Mouse (Mus musculus): Measurements from ENCODE around the gene Msh5. TPM values are rescaled to one million over a fixed set of nuclear protein-coding genes. Genes with fewer than 3 reads are reported as not detected.
A peak's percentile ranks its signal among the peaks of the same experiment; 100 is the strongest.

Gene Msh5
- under 1 TPM in 1 of 2 experiments, not detected in 1; 0.66 TPM for total RNA-seq (2021)

DNA sequence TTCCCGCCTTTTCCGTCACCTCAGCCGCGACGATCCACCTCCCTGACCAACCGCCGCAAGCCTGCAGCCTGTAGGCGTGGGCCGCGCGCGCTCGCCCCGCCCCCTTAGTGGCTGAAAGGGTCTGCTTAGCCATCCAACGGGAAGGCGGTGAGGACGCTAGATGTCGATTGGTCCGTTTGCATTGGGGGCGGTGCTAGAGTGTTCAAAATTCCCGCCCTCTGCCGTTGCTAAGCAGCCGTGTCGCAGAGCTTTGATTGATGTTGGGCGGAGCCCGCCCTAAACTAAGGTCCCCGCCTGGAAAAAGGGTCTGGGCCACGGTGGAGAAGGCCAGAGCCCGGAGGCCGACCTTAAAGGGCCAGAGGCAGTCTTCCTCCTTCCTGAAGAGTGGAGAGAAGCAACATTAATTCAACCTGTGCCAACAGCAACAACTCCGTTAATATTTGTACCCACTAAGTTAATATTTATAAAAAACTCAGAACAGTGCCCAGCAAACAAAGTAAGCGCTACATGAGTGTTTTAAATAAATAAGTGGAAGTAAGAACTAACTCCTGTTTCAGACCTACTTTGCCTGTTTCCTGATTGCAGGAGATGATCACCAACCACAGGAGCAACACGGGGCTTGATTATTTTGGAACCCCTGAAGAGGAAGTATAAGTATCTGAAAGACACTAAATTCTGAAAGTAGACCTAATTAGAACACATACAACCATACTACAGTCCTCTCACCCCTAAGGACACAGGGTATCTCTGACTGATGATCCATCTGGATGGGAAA, at the start of gene Msh5:
Gene Msh5, minus strand, starts transcription at position 65 of the 775 bp plus-strand sequence.
- peak; percentile 85 to 90 for DNase-seq (ENCODE audit: low spot score in 2 of 2)
- intact Hi-C loops (cut with DNase I): no loop called here

GRCm38 (mm10) chr17:35094475-35095365, 48.2 kb upstream of the Msh5 start:
- intact Hi-C loops (cut with DNase I): no loop called here
- no peak for DNase-seq (ENCODE audit: low spot score in 2 of 2)

DNA sequence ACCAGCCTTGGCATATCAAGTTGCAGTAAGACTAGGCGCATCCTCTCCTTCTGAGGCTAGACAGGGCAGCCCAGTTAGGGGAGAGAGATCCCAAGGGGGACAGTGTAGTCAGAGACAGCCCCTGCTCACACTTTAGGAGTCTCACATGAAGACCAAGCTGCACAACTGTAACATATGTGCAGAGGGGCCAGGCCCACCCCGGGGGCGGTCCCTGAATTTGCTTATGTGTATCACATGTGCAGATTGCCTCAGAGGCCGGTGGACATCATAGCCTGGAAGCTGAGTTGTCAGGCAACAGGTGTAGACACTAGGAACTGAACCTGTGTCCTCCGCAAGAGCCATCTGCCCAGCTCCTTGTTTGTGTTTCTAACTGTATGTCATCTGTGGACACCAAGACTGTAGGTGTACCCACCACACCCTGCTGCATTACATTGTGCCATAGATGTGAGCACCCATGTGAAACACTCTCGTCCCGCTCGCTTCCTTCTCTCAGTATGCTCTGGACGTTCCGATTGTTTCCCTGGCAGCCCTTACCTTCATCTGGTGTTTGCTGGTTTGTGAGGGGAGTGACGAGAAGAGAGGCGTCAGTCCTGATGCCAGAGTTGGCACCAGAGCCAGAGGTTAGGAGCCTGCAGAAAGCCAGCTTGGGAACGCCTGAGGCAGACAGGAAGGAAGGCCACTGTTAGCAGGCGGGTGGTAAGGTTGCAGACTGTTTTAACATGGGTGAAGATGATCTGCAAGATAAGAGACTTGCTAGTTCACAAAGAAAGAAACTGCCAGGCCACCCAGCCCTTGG, 46.1 kb upstream of the Msh5 start:
- DNase-seq (ENCODE audit: low spot score in 2 of 2): no peak
- intact Hi-C loops (cut with DNase I): no loop called here

GRCm38 (mm10) chr17:35090166-35090932, 43.8 kb upstream of the Msh5 start:
- intact Hi-C loops (cut with DNase I): no loop called here
- DNase-seq (ENCODE audit: low spot score in 2 of 2): no peak

DNA sequence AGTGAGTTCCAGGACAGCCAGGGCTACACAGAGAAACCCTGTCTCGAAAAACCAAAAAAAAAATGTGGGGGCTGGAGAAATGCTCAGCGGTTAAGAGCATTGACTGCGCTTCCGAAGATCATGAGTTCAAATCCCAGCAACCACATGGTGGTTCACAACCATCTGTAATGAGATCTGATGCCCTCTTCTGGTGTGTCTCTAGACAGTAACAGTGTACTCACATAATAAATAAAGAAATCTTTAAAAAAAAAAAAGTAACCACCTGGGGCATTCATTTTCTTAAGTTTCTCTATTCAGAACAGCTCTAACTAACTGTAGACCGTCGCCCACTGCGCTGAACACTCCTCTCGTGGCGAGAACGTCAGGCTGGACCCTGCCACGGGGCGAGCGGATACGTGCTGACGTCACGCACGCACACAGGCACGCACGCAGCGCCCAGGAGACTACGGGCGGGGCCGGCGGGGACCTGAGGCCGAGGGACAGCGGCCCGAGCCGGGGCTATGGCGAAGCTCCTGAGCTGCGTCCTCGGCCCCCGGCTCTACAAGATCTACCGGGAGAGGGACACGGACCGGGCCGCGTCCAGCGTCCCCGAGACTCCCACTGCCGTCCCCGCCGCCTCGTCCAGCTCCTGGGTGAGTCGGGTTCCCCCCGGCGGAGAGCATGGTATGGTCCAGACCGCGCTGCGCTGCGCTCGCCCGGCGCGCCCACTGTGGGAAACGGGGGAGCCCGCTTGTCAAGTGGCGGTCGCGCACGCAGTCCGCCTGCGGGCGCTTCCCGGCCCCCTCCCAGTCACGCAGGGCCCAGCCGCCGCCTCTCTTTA, 42.5 kb upstream of the Msh5 start, which contains the start of gene Abhd16a:
Gene Abhd16a, plus strand, starts transcription at position 439 of the 820 bp plus-strand sequence.
- intact Hi-C loops (cut with DNase I): no loop called here
- DNase-seq (ENCODE audit: low spot score in 2 of 2): peak; percentile 96

DNA sequence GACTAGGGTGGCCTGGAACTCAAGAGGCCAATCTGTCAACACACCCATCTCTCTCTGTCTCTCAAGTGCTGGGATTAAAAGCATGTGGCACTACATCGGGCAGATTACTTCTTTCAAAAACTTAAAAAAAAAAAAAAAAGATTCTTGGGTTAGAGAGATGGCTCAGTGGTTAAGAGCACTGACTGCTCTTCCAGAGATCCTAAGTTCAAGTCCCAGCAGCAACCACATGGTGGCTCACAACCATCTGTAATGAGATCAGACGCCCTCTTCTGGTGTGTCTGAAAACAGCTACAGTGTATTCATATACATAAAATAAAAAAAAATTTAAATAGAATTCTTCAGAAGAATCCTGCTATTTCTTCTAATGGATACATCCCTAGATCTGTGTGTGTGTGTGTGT, 41.6 kb upstream of the Msh5 start:
- intact Hi-C loops (cut with DNase I): no loop called here
- DNase-seq (ENCODE audit: low spot score in 2 of 2): no peak

DNA sequence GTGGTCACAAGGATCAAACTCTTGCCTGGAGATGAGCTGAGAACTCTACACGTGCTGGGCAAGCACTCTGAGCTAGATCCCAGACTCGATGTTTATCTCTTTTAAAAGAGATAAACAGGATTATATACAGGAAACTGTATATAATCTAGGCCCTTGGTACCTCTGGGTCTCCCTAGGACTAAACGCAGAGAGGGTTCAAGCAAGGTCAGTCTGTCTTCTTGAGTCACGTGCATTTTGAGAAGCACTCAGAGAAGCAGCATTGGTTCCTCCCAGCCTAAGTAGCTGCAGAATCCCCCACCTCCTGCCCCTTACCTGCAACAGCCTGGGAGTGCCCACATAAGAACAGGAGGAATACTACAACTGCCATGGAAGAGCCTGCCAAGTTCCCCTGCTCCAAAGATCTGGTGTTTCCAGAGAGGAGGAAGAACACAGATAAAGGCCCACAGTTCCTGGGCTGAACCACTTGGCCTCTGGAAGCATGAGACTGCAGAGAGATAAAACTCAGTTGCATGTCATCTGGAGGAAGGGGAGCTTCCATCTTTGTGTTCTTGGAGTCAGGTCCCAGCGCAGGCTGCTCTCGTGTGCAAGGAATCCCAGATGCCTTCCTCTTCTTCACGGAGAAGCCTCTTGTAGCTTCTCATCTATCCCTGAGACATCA, 38.8 kb upstream of the Msh5 start, which contains the start of gene Ly6g6f:
Gene Ly6g6f, minus strand, starts transcription at position 403 of the 658 bp plus-strand sequence.
- DNase-seq (ENCODE audit: low spot score in 2 of 2): no peak
- intact Hi-C loops (cut with DNase I): no loop called here

GRCm38 (mm10) chr17:35083929-35084497, 37.5 kb upstream of the Msh5 start:
- intact Hi-C loops (cut with DNase I): no loop called here
- no peak for DNase-seq (ENCODE audit: low spot score in 2 of 2)

DNA sequence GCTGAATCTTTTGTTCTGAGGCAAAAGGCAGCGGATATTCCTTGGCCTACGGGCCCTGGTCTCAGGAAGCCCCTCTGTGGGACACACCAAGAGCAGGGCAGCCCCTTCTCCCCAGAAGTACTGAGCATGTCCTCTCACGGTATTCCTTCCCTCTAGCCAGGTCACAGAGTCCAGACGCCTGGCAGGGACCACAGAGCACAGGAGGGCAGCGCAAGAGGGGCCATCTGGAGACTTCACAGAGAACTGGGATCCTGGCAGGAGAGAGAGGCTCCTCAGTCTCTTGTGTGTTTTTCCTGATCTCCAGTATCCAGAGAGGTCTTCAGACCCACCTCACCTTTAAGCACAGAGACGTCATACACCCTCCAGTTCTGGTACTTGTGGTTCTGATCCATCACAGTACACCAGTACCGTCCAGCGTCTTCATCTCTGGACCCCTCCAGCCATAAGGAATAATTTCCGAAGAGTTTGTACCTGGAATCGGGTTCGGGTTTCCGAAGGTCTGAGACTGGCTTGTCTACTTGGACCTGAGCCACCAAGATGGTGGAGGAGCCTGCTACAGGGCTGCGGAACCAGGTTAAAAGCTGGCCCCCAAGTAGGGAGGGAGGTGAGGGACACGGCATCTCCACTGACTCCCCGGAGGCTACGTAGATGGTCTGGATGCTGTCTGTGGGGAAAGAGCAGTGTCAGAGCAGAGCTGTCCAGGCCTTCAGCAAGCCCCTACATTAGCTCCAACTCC, 36.5 kb upstream of the Msh5 start:
- intact Hi-C loops (cut with DNase I): no loop called here
- no peak for DNase-seq (ENCODE audit: low spot score in 2 of 2)

GRCm38 (mm10) chr17:35080710-35081109, 34.2 kb upstream of the Msh5 start:
- intact Hi-C loops (cut with DNase I): no loop called here

DNA sequence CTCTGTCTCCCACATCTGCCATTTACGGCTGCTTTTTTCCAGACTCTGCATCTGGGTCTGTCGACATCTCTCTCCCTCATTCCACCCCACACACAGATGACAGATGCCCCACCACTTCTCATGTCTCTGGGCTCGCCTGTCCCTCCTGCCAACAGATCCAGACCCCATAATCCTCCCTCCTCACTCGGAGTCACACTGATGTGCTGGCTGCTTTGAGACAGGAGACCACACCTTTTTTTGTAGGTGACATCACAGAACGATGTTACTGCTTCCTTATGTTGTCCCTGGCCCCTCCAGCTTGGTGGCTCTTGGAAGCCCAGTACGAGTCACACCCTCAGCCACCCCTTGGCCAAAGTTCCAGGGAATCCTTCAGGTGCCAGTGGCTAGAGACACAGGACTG, 33.7 kb upstream of the Msh5 start:
- intact Hi-C loops (cut with DNase I): no loop called here
- DNase-seq (ENCODE audit: low spot score in 2 of 2): no peak

More at GRCm38 (mm10) chr17:35080710-35081109, 34.2 kb upstream of the Msh5 start:
- no peak for DNase-seq (ENCODE audit: low spot score in 2 of 2)

GRCm38 (mm10) chr17:35079778-35080177, 33.2 kb upstream of the Msh5 start:
- intact Hi-C loops (cut with DNase I): no loop called here
- DNase-seq (ENCODE audit: low spot score in 2 of 2): no peak

DNA sequence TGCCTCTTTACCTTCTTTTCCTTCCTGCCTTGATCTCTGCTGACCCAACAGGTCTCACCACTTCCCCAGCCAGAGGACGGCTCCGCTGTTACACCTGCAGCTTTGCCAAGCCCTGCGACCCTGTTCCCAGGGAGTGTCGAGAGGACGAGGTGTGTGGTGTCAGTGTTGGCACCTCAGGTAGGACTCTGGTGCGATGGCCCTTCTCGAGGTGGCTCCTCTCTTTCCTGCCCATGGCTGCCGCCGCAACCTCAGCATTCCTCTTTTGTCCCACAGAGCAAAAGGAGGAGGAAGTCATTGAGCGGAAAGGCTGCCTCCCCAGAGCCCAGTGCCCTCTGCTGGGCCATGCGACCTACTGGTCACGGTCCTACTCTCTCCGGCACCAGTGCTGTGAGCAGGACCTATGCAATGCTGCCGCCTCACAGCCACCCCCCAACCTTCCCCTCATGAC, 31.3 kb upstream of the Msh5 start, which contains the start of gene Ly6g6d:
Gene Ly6g6d, minus strand, starts transcription at position 280 of the 448 bp plus-strand sequence.
- no peak for DNase-seq (ENCODE audit: low spot score in 2 of 2)
- intact Hi-C loops (cut with DNase I): no loop called here

GRCm38 (mm10) chr17:35077285-35077684, 30.7 kb upstream of the Msh5 start:
- no peak for DNase-seq (ENCODE audit: low spot score in 2 of 2)
- intact Hi-C loops (cut with DNase I): no loop called here

- intact Hi-C loops (cut with DNase I): no loop called here
- no peak for DNase-seq (ENCODE audit: low spot score in 2 of 2)
Observed at GRCm38 (mm10) chr17:35076507-35077176, 30.1 kb upstream of the Msh5 start, which contains the start of gene Ly6g6e. Gene Ly6g6e (plus strand): TSS chr17:35076902.

GRCm38 (mm10) chr17:35074097-35074496, 27.6 kb upstream of the Msh5 start:
- intact Hi-C loops (cut with DNase I): no loop called here
- no peak for DNase-seq (ENCODE audit: low spot score in 2 of 2)
